Mouse (Mus musculus) adipose tissue, adult 10 weeks (tissue): ENCODE measurements around the gene Dock1. TPM values are rescaled to one million over a fixed set of nuclear protein-coding genes. Genes with fewer than 3 reads are reported as not detected.

Source experiments
- polyA plus RNA-seq: library from polyadenylated mRNA; stranded (reverse); fragments of 350-450 nt; fragmentation: Illumina TruSeq; extraction: RNeasy Lipid Tissue Mini Kit (QIAGEN cat#74804); gene quantifications from one replicate; pipeline ENCODE4 v1.2.3, GENCODE M21; 2014; ENCODE audit warnings: low read depth, low replicate concordance

Gene Dock1
- polyA plus RNA-seq: 19.9 TPM

DNA sequence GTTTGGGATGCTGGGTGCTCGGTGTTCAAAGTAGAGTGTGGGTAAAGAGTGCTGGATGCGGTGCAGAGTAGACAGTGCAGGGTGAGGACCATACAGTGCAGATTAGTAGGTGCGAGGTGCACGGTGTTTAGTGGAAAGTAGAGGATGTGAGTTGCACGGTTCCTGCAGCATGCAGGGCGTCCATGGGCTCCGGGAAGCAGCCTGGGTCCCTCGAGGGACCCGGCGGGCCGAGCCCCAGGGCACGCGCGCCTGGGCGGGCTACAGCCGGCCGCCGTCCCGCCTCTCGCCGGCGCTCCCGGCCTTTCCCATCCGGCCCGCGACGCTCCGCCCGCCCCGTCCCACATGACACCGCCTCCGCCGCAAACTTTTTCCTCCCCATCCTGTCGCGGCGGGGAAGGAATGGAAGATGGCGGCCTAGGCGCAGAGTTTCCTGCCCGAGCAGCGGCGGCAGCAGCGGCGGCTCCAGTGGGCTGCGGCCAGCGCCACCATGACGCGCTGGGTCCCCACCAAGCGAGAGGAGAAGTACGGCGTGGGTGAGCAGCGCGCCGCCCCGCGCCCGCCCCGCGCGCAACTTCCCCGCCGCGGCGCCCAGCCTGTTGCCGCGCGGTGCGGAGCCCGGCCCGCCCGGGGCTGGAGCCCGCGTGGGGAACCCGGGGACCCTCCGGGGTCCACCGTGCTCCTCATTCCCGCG, at the start of gene Dock1:
Gene Dock1 (plus strand): TSS at position 343 of the 691 bp plus-strand sequence.

DNA sequence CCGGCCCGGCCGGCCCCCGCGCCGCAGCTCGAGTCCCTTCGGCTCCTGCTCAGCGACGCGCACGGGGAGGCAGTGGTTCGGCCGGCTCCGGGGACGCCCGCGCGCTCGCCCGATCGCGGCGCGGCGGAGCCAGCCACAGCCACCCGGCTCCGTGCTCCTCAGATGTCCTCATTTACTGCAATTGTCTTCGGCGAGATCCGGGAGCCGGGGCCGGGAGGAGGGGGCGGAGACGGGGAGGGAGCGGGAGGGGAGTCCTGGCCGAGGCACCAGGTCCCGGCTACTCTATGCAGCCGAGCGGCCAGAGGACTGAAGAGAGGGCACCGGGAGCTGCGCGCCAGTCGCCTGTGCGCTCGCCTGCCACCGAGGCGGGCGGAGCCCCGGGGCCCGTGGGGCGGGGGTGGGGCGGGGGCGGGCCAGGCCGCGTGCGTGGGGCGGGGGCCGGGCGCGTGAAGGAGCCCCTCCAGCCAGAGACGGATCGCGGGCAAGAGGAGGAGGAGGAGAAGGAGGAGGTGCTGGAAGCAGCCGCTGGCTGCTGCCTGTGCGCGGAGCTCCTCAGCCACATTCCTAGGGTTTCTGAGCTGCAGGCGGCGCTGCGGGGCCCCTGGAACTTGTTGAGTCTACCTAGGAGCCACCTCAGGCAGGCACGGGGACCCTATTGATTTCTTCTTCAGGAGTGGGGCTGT, 267.6 kb downstream of the Dock1 start, which contains the start of gene Fam196a:
Gene Fam196a (minus strand): TSS at position 504 of the 683 bp plus-strand sequence.

